Mouse (Mus musculus): ENCODE data around the gene Nol10. TPM values are rescaled to one million over a fixed set of nuclear protein-coding genes. Genes with fewer than 3 reads are reported as not detected.

Nol10 gene
- total RNA-seq (2021): 10 to 100 TPM; 21.1 to 21.5 TPM

DNA sequence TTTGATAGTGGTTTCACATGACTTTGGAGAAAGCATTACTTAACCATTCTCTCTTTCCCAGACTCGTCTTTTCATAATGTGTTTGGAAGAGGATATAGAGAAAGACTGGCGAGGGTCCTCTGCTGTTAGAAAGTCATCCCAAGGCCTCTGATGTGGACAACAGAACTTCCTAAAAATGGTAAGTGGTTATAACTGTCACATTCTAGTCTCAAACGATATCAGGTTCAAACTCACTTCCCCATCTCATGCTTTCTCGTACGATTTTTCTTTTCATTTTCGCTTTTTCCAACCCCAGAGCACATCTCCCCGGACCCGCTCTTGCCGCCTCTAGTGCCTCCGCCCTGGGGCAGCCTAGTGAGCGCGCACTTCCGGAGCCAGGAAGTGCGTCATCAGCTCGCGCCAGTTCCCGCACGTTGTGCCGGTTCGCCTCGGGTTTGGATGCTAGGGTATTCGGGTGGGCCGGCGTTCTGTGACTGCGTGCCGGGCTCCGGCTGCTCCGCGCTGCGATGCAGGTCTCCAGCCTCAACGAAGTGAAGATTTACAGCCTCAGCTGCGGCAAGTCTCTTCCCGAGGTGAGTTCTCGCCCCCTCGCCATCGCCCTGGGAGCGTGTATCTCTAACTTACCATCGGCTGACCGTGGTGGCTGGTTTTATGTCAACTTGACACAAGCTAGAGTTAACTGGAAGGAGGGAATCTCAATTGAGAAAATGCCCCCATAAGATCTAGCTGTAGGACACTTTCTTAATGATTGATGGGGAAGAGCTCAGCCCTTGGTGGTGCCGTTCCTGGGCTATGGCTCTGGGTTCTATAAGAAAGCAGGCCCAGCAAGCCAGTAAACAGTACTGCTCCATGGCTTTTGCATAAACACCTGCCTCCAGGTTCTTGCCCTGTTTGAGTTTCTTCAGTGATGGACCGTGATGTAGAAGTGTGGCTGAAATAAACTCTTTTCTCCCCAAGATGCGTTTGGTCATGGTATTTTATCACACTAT lies at the start of gene Nol10:
TSS of gene Nol10 (plus strand) at position 411 of the 989 bp plus-strand sequence.
- intact Hi-C loops (cut with DNase I): no loop called here
- peak; percentile 90 for DNase-seq

DNA sequence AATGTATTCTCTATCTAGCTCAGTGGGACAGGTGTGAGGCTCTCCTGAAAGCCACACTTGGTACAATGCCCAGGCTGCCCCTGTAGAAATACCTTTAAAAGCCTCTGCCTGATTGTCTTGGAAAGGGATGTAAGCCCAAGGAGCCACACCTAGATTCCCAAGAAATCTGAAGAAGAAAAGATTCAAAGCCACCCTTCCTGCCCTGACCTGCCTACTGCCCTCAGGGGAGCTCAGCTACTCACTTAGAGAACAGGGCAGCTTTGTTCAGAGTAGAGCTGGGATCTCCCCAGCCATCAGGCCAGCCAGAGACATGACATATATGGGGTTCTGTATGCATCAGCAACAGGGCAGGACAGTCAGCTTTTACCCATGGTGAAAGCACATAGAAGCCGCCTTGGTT lies 48.4 kb upstream of the Nol10 start:
- intact Hi-C loops (cut with DNase I): no loop called here
- DNase-seq: no peak

DNA sequence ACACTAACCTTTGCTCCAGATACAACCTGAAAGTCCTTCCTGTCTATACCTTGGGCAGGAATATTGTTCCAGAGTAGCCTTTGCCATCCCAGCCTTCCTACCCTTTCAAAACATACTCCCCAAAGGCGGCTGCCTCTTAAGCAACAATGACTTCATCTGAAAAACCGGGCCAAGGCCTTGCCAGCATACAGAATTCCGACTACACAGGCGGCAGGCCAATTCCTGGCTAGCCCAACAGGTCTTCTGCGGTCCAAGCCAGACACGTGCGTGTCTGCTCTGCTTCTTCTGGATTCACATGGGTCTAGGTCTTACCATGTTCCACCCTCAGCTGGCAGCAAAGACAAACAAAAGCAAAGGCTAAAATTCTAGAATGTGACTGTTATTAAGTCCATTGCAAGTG lies 42.8 kb upstream of the Nol10 start:
- intact Hi-C loops (cut with DNase I): no loop called here
- no peak for DNase-seq

- no peak for DNase-seq
- intact Hi-C loops (cut with DNase I): no loop called here
Measured at GRCm38 (mm10) chr12:17308246-17308645, 40.0 kb upstream of the Nol10 start.

GRCm38 (mm10) chr12:17310852-17311839 lies 37.1 kb upstream of the Nol10 start:
- intact Hi-C loops (cut with DNase I): no loop called here
- no peak for DNase-seq

DNA sequence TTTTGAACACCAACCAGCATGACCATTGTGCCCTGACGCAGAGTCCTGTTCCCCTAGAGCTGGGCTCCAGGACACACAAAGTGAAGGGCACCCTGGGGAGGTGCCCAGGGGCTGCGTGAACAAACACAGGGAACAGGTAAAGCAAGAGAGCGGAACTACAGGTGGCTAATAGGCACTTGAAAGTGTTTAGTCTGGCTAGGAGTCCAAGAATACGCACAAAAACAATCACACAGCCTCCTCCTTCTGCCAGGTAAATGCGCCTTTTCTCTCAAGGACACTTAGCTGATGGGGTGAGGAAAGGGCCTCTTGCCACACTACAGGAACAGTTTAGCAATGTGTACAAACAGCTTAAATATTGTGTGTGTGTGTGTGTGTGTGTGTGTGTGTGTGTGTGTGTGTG lies 32.2 kb upstream of the Nol10 start:
- intact Hi-C loops (cut with DNase I): no loop called here
- DNase-seq: no peak

DNA sequence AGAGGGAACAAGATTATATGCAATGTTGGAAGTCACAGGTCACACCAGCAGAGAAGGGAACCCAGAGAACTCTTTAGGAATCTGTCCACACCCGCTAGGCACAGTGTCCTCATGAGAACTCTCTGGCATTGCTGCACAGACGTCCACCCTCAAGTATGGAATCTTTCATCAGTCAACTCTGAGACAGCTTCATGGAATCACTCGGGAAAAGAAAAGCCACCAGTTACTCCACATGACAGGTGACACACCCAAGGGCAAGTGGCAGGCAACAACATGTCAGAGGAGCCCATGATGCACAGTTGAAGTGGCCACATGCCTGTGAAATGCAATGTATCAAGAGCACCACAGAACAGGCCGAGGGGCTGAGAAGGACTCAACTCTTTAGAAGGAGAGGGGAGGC lies 30.3 kb upstream of the Nol10 start:
- intact Hi-C loops (cut with DNase I): no loop called here
- DNase-seq: no peak

- intact Hi-C loops (cut with DNase I): no loop called here
- no peak for DNase-seq
Measured at GRCm38 (mm10) chr12:17318453-17318852, 29.8 kb upstream of the Nol10 start.

- intact Hi-C loops (cut with DNase I): no loop called here
- DNase-seq: no peak
Measured at GRCm38 (mm10) chr12:17324549-17325470, 23.4 kb upstream of the Nol10 start.

GRCm38 (mm10) chr12:17329259-17329658 lies 19.0 kb upstream of the Nol10 start, which contains the start of gene Atp6v1c2:
TSS of gene Atp6v1c2 (minus strand) at chr12:17329359.
- intact Hi-C loops (cut with DNase I): no loop called here
- no peak for DNase-seq

- intact Hi-C loops (cut with DNase I): no loop called here
- DNase-seq: no peak
Measured at GRCm38 (mm10) chr12:17333459-17333858, 14.8 kb upstream of the Nol10 start.

DNA sequence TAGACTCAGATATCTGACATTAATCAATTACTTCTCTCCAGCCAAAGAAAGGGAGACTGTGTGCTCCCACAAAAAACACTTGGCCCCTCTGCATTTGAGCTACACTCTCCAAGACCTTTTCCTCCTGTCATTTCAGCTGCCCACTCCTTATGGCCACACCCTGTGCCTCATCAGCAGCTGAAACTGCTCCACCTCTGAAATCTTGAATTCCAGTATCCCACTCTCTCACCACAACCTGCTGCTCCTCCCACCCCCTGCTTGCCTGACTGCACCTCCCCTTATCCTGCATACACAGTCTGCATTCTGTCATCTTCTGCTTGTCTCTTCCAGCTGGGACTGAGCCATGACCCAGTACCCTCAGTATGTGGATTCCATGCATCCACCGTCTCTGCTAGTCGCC lies 9.9 kb upstream of the Nol10 start:
- intact Hi-C loops (cut with DNase I): no loop called here
- DNase-seq: no peak

- DNase-seq: no peak
- intact Hi-C loops (cut with DNase I): no loop called here
Measured at GRCm38 (mm10) chr12:17339114-17339905, 8.9 kb upstream of the Nol10 start.

- DNase-seq: no peak
- intact Hi-C loops (cut with DNase I): no loop called here
Measured at GRCm38 (mm10) chr12:17347327-17348047, 771 bp upstream of the Nol10 start.

DNA sequence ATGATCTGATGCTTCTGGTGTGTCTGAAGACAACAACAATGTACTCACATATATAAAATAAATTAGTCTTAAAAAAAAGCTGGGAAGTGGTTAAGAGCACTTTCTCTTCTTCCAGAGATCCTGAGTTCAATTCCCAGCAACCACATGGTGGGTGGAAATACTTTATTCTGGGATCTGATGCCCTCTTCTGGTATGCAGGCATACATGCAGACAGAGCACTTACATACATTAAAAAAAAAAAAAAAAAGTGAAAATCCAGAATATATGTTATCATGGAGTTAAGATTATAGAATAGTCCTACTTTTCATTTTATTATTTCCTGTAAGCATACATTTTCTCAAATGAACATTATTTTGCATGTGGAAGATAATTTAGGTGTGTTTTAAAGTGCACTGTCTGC lies 1.8 kb downstream of the Nol10 start:
- intact Hi-C loops (cut with DNase I): no loop called here
- DNase-seq: no peak

GRCm38 (mm10) chr12:17356853-17357252 lies 8.6 kb downstream of the Nol10 start:
- intact Hi-C loops (cut with DNase I): no loop called here
- DNase-seq: no peak

- DNase-seq: no peak
- intact Hi-C loops (cut with DNase I): no loop called here
Measured at GRCm38 (mm10) chr12:17357795-17358194, 9.5 kb downstream of the Nol10 start.

DNA sequence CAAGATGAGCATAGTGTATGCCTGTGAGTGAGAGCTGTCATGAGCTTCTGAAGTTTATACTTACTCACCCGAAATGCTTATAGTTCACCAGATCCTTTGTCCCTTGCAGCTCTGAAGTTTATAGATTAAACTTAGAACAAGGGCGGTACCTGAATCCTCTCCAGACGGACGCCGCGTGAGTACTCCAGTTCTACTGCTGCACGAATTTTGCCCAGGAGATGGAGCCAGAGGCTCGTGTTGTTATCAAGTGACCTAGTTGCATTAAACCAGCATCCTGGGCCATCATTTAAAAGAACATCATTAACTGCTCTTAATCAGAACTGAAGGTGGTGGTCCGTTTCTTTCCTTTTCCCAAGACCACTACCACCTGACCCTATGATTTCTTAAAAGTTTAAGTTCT lies 10.7 kb downstream of the Nol10 start:
- DNase-seq: no peak
- intact Hi-C loops (cut with DNase I): no loop called here

GRCm38 (mm10) chr12:17360104-17360503 lies 11.8 kb downstream of the Nol10 start:
- intact Hi-C loops (cut with DNase I): loop anchor here (10.0 kb wide), 1 partner anchor 185 kb away; the partner anchor contains the start of gene Odc1

More at GRCm38 (mm10) chr12:17360104-17360503, 11.8 kb downstream of the Nol10 start:
- DNase-seq: no peak

All from left cerebral cortex, postnatal 4 days (tissue).